Mouse (Mus musculus): ENCODE data around the gene 4931409K22Rik.

DNA sequence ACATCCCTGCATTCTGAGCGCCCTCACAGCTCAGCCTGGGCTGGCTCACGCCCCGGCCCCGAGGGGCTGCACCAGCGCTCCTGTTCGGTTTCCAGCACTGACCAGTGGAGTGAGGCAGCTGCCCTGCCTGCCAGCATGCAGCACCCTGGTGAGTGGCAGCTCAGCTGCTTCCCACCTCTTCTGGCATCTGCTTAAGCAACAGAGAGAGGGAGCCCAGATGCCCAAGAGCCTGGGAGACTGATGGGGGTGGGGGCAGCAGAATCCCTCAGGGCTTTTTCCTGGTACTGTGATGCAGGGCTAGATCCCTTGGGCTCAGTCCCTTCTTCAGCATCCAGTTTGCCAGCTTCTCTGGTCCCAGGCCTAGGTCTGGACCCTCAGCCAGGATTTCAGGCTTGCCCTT, 59.9 kb downstream of the 4931409K22Rik start:
- TF ChIP-seq EP300 (IDR thresholded peaks at IDR 0.05; ENCODE audit: insufficient read depth, low read depth, low read length): no peak
- no peak for TF ChIP-seq POLR2A (IDR thresholded peaks at IDR 0.05; ENCODE audit: insufficient read depth, low read length)
- TF ChIP-seq CTCF (IDR thresholded peaks at IDR 0.05; ENCODE audit: low read depth, low read length): no peak
